Comparison of ENCODE assay signal across 24 mouse cellular contexts in genomic region chr11:86010458-86010857, GRCm38 (mm10).
A peak's percentile ranks its signal among the peaks of the same experiment; 100 is the strongest.
DNase-seq lines count a peak whose midpoint lies in the region; ATAC-seq lines count a peak whose summit lies in the region.
"Had no signal": no experiment of that assay in that cellular context is flagged by ENCODE, and none has a peak within 500 bp of the region (broad histone marks: within the 10 kb centered on the region; RNA-seq: fewer than 3 reads in every experiment).

No protein-coding gene starts in this region.

- intact Hi-C loops in heart, postnatal 14 days (cut with DNase I), result no loop called here

- ATAC-seq in cerebellum, adult (ENCODE audit: insufficient number of reproducible peaks, low FRiP score, low TSS enrichment), result no peak
- ATAC-seq: activated CD4-positive, CD25-positive, alpha-beta regulatory T cell, adult 4 months; CD4-positive, CD25-positive, alpha-beta regulatory T cell, adult 4 months; Patski had no signal

- DNase-seq in heart, adult 11 months, result peak; percentile 57
- no peak for DNase-seq in heart, postnatal 14 days
- DNase-seq in 3T3-L1 (ENCODE audit: low read depth, low spot score) (peak; percentile 10), NIH3T3 (ENCODE audit: low read depth) (peak; percentile 65)
- DNase-seq in fibroblast of lung, adult 2 months (ENCODE audit: low read depth), result peak; percentile 8
- no peak for DNase-seq in cerebellum, adult 8-10 months
- no peak for DNase-seq in c-Kit-positive CD71-positive TER-119-positive erythroid progenitor cells, embryonic 14.5 days (ENCODE audit: low spot score)
- DNase-seq: adrenal gland, adult 2 months; adrenal gland, adult 8-10 months; adrenal gland, postnatal 10 days; adrenal gland, postnatal 14 days; adrenal gland, postnatal 25 days; adrenal gland, postnatal 36 days; B cell, adult 2 months; cerebellum, adult 11 months; cerebellum, adult 11-12 months; cerebellum, adult 18-20 months; cerebellum, adult 2 months; cerebellum, adult 9-10 months; cerebellum, adult 9-11 months had no signal

Comparison
In these comparisons a context has a peak if more than half of its experiments do, and no peak if none do; other contexts are left out.
1. DNase-seq: peak in heart, adult 11 months (single experiment), 3T3-L1 (single experiment), NIH3T3 (single experiment) and fibroblast of lung, adult 2 months (single experiment); none in heart, postnatal 14 days (0 of 2), cerebellum, adult 8-10 months (single experiment) and c-Kit-positive CD71-positive TER-119-positive erythroid progenitor cells, embryonic 14.5 days (single experiment).